Mouse (Mus musculus) lung, embryonic 16.5 days (tissue): Measurements from ENCODE around the gene Duxbl3. TPM values are rescaled to one million over a fixed set of nuclear protein-coding genes. Genes with fewer than 3 reads are reported as not detected.
A peak's percentile ranks its signal among the peaks of the same experiment; 100 is the strongest.
"Not testable (repeated sequence)": the region's sequence is repeated elsewhere in the genome, so short reads cannot be mapped to it uniquely, and the experiment has no call there.

ENCODE experiments used
- ATAC-seq: fragments of 200-750 bp; cut with Nextera tagmentation; 2 replicates; pipeline ENCODE4 v1.8.0; 2017; ENCODE audit warnings: low read depth, mild to moderate bottlenecking, moderate library complexity
- H3K27ac ChIP-seq: fragments of 300-500 bp; sonication (generic); 2 replicates; pipeline ENCODE4 v1.5.1; 2014; ENCODE audit warnings: mild to moderate bottlenecking, control low read depth, low read length
- H3K27me3 ChIP-seq: fragments of 300-500 bp; sonication (generic); 2 replicates; pipeline ENCODE4 v1.6.1; 2014; ENCODE audit warnings: low read depth, low read length, mixed read lengths; ENCODE audit not compliant: control insufficient read depth, insufficient read depth
- H3K36me3 ChIP-seq: fragments of 300-500 bp; sonication (generic); 2 replicates; pipeline ENCODE4 v1.6.1; 2014; ENCODE audit warnings: low read length; ENCODE audit not compliant: control insufficient read depth, insufficient read depth
- H3K4me1 ChIP-seq: fragments of 300-500 bp; sonication (generic); replicated peaks from 2 replicates; pipeline ENCODE4 v1.6.1; 2014; ENCODE audit warnings: low read length, mixed read lengths; ENCODE audit not compliant: control insufficient read depth, insufficient read depth
- H3K4me2 ChIP-seq: fragments of 300-500 bp; sonication (generic); 2 replicates; pipeline ENCODE4 v1.6.1; 2014; ENCODE audit warnings: low read depth, low read length, control low read depth
- H3K4me3 ChIP-seq: fragments of 300-500 bp; sonication (generic); 2 replicates; pipeline ENCODE4 v1.5.1; 2014; ENCODE audit warnings: mild to moderate bottlenecking, low read length, control low read depth
- H3K9ac ChIP-seq: fragments of 300-500 bp; sonication (generic); 2 replicates; pipeline ENCODE4 v1.6.1; 2014; ENCODE audit warnings: low read length, control low read depth
- H3K9me3 ChIP-seq: fragments of 300-500 bp; sonication (generic); 2 replicates; pipeline ENCODE4 v1.6.1; 2016; ENCODE audit warnings: low read length; ENCODE audit not compliant: control insufficient read depth
- WGBS: fragments of 180-500 bp; shearing (Covaris S2); extraction: QIAGEN DNeasy Blood & Tissue Kit; methylation state at CpG from one replicate; pipeline ENCODE4 v1.1.7; 2014; 5-methylcytosine and 5-hydroxymethylcytosine counted together
- polyA plus RNA-seq: library from polyadenylated mRNA; unstranded; fragments of >200 nt; fragmentation: Nextera tagmentation; extraction: Ambion mirVana; gene quantifications from 2 replicates; pipeline ENCODE4 v1.2.1, GENCODE M21; 2015

Duxbl3 gene
- polyA plus RNA-seq, result 0.59 and 1.7 TPM in 2 replicates

- not testable (repeated sequence) for H3K4me3 ChIP-seq, H3K4me2 ChIP-seq, H3K9me3 ChIP-seq, H3K27me3 ChIP-seq, H3K36me3 ChIP-seq, H3K27ac ChIP-seq, H3K9ac ChIP-seq, H3K4me1 ChIP-seq
- peak; percentile 91 for ATAC-seq
- WGBS, result no CpG with 5 or more reads among the region's 25 CpGs
These were observed at the start of gene Duxbl3 for GRCm38 (mm10) chr14:26257756-26258617. Gene Duxbl3, plus strand, starts transcription at chr14:26257962.

- H3K4me2 ChIP-seq, H3K4me3 ChIP-seq, H3K4me1 ChIP-seq, ATAC-seq, H3K27me3 ChIP-seq, H3K36me3 ChIP-seq, H3K9ac ChIP-seq, H3K27ac ChIP-seq, H3K9me3 ChIP-seq: not testable (repeated sequence)
- no CpG with 5 or more reads among the region's 5 CpGs for WGBS
These were observed 41.3 kb upstream of the Duxbl3 start for GRCm38 (mm10) chr14:26216233-26217000.

- not testable (repeated sequence) for H3K9ac ChIP-seq, H3K27ac ChIP-seq, H3K4me1 ChIP-seq, H3K36me3 ChIP-seq, ATAC-seq, H3K4me3 ChIP-seq, H3K9me3 ChIP-seq, H3K4me2 ChIP-seq, H3K27me3 ChIP-seq
- no CpG with 5 or more reads among the region's 2 CpGs for WGBS
These were observed 20.6 kb upstream of the Duxbl3 start for GRCm38 (mm10) chr14:26237183-26237582.

- H3K4me2 ChIP-seq, H3K27me3 ChIP-seq, H3K4me3 ChIP-seq, H3K4me1 ChIP-seq, H3K27ac ChIP-seq, H3K9ac ChIP-seq, H3K9me3 ChIP-seq, ATAC-seq, H3K36me3 ChIP-seq: not testable (repeated sequence)
- no CpG with 5 or more reads among the region's 6 CpGs for WGBS
These were observed 967 bp downstream of the Duxbl3 start for GRCm38 (mm10) chr14:26258729-26259128.

- WGBS, result no CpG with 5 or more reads among the region's 2 CpGs
- H3K4me3 ChIP-seq, H3K27ac ChIP-seq, H3K4me2 ChIP-seq, H3K36me3 ChIP-seq, H3K4me1 ChIP-seq, H3K9ac ChIP-seq, H3K9me3 ChIP-seq, H3K27me3 ChIP-seq: not testable (repeated sequence)
- peak; percentile 59; the same call in 1 of the 2 replicates for ATAC-seq
These were observed 29.0 kb downstream of the Duxbl3 start for GRCm38 (mm10) chr14:26286737-26287136.

GRCm38 (mm10) chr14:26293859-26294258, 36.1 kb downstream of the Duxbl3 start:
- WGBS, result 77% methylated on average over 1 of the region's 1 CpGs

GRCm38 (mm10) chr14:26297055-26297454, 39.3 kb downstream of the Duxbl3 start:
- H3K36me3 ChIP-seq, result no peaks in the 10 kb centered on the region
- no peak for ATAC-seq

More at GRCm38 (mm10) chr14:26293859-26294258, 36.1 kb downstream of the Duxbl3 start:
- no peak overlapping the region for H3K9ac ChIP-seq
- H3K27ac ChIP-seq, result no peak overlapping the region
- no peaks in the 10 kb centered on the region for H3K9me3 ChIP-seq
- no peak for ATAC-seq
- no peaks in the 10 kb centered on the region for H3K27me3 ChIP-seq
- no peak overlapping the region for H3K4me2 ChIP-seq
- no peak overlapping the region for H3K4me3 ChIP-seq
- no peaks in the 10 kb centered on the region for H3K36me3 ChIP-seq
- H3K4me1 ChIP-seq, result no peaks in the 10 kb centered on the region

GRCm38 (mm10) chr14:26297484-26297883, 39.7 kb downstream of the Duxbl3 start:
- no peak for ATAC-seq
- 62% methylated on average over 5 of the region's 5 CpGs for WGBS

More at GRCm38 (mm10) chr14:26297055-26297454, 39.3 kb downstream of the Duxbl3 start:
- no peak overlapping the region for H3K9ac ChIP-seq
- H3K27me3 ChIP-seq, result no peaks in the 10 kb centered on the region
- H3K9me3 ChIP-seq, result no peaks in the 10 kb centered on the region
- H3K27ac ChIP-seq, result no peak overlapping the region
- no peak overlapping the region for H3K4me3 ChIP-seq
- WGBS, result 68% methylated on average over 4 of the region's 4 CpGs
- no peaks in the 10 kb centered on the region for H3K4me1 ChIP-seq
- no peak overlapping the region for H3K4me2 ChIP-seq

GRCm38 (mm10) chr14:26303111-26303510, 45.3 kb downstream of the Duxbl3 start:
- no peaks in the 10 kb centered on the region for H3K9me3 ChIP-seq
- H3K4me1 ChIP-seq, result no peaks in the 10 kb centered on the region
- H3K4me3 ChIP-seq, result no peak overlapping the region
- no peaks in the 10 kb centered on the region for H3K27me3 ChIP-seq
- WGBS, result 35% methylated on average over 2 of the region's 2 CpGs
- no peak overlapping the region for H3K27ac ChIP-seq
- no peak overlapping the region for H3K9ac ChIP-seq
- peak; percentile 45; the same call in 1 of the 2 replicates for ATAC-seq
- no peaks in the 10 kb centered on the region for H3K36me3 ChIP-seq
- no peak overlapping the region for H3K4me2 ChIP-seq

More at GRCm38 (mm10) chr14:26297484-26297883, 39.7 kb downstream of the Duxbl3 start:
- Histone ChIP-seq H3K4me1 (no peaks in the 10 kb centered on the region), H3K4me2 (no peak overlapping the region), H3K4me3 (no peak overlapping the region), H3K27me3 (no peaks in the 10 kb centered on the region), H3K27ac (no peak overlapping the region), H3K36me3 (no peaks in the 10 kb centered on the region), H3K9ac (no peak overlapping the region), H3K9me3 (no peaks in the 10 kb centered on the region)
